Comparison of ENCODE assay signal across 10 mouse cellular contexts in genomic region chr4:66715821-66716760, GRCm38 (mm10).
DNase-seq lines count a peak whose midpoint lies in the region; ATAC-seq and TF ChIP-seq lines count a peak whose summit lies in the region.
"Had no signal": no experiment of that assay in that cellular context is flagged by ENCODE, and none has a peak within 500 bp of the region (broad histone marks: within the 10 kb centered on the region; RNA-seq: fewer than 3 reads in every experiment).

No protein-coding gene starts in this region.

- TF ChIP-seq EP300 in stomach, postnatal 0 days (optimal IDR thresholded peaks at IDR 0.05) = no peak

- H3K4me1 ChIP-seq in lung, embryonic 14.5 days (ENCODE audit: insufficient read depth) = no peaks in the 10 kb centered on the region
- no peaks in the 10 kb centered on the region for H3K4me1 ChIP-seq in embryonic facial prominence, embryonic 14.5 days (ENCODE audit: control insufficient read depth, insufficient read depth, low read length)
- H3K4me1 ChIP-seq in stomach, postnatal 0 days (replicated peaks; ENCODE audit: control insufficient read depth, insufficient read depth) = no peaks in the 10 kb centered on the region
- H3K4me1 ChIP-seq: heart, embryonic 10.5 days had no signal

- no peaks in the 10 kb centered on the region for H3K36me3 ChIP-seq in lung, embryonic 14.5 days (ENCODE audit: insufficient read depth)
- H3K36me3 ChIP-seq in embryonic facial prominence, embryonic 14.5 days (ENCODE audit: control insufficient read depth, insufficient read depth, low read length) = no peaks in the 10 kb centered on the region
- H3K36me3 ChIP-seq in stomach, postnatal 0 days (ENCODE audit: control insufficient read depth, insufficient read depth, low read length) = no peaks in the 10 kb centered on the region
- H3K36me3 ChIP-seq: heart, embryonic 10.5 days had no signal

- H3K4me2 ChIP-seq in lung, embryonic 14.5 days = no peak overlapping the region
- H3K4me2 ChIP-seq in embryonic facial prominence, embryonic 14.5 days (ENCODE audit: low read depth, low read length) = no peak overlapping the region
- no peak overlapping the region for H3K4me2 ChIP-seq in stomach, postnatal 0 days (replicated peaks; ENCODE audit: low read depth)

- H3K4me3 ChIP-seq in lung, embryonic 14.5 days (ENCODE audit: low read depth, low read length) = no peak overlapping the region
- H3K4me3 ChIP-seq in embryonic facial prominence, embryonic 14.5 days (ENCODE audit: low read depth, low read length) = no peak overlapping the region
- H3K4me3 ChIP-seq in layer of hippocampus, adult 2 months = no peak overlapping the region
- no peak overlapping the region for H3K4me3 ChIP-seq in stomach, postnatal 0 days (ENCODE audit: low read depth, low read length)
- H3K4me3 ChIP-seq: heart, embryonic 10.5 days had no signal

- no peaks in the 10 kb centered on the region for H3K27me3 ChIP-seq in lung, embryonic 14.5 days (ENCODE audit: insufficient read depth, low read length)
- no peaks in the 10 kb centered on the region for H3K27me3 ChIP-seq in embryonic facial prominence, embryonic 14.5 days (replicated peaks; ENCODE audit: control insufficient read depth, insufficient read depth, low read length)
- no peaks in the 10 kb centered on the region for H3K27me3 ChIP-seq in stomach, postnatal 0 days (ENCODE audit: control insufficient read depth, insufficient read depth, low read length)

- ATAC-seq in lung, embryonic 14.5 days (ENCODE audit: insufficient read depth) = peak; percentile 76
- peak; percentile 82 for ATAC-seq in embryonic facial prominence, embryonic 14.5 days (ENCODE audit: low read depth)
- no peak for ATAC-seq in stomach, postnatal 0 days (ENCODE audit: low FRiP score, low TSS enrichment)

- H3K9ac ChIP-seq in lung, embryonic 14.5 days = no peak overlapping the region
- no peak overlapping the region for H3K9ac ChIP-seq in embryonic facial prominence, embryonic 14.5 days (ENCODE audit: low read depth, low read length)
- H3K9ac ChIP-seq in stomach, postnatal 0 days (ENCODE audit: low read length) = no peak overlapping the region

- DNase-seq in lung, embryonic 14.5 days = peak; percentile 44
- no peak for DNase-seq in lung, adult 18-20 months
- DNase-seq in embryonic facial prominence, embryonic 14.5 days (ENCODE audit: low spot score) = peak; percentile 51
- DNase-seq in layer of hippocampus, adult 2 months (ENCODE audit: low spot score in 2 of 2) = peak; percentile 18 to 42
- DNase-seq in retina, embryonic 14.5 days (ENCODE audit: low spot score) = peak; percentile 15
- no peak for DNase-seq in left cerebral cortex, adult 18-20 months (ENCODE audit: low spot score in 2 of 2)
- DNase-seq in stomach, postnatal 0 days (ENCODE audit: low spot score) = no peak
- DNase-seq: kidney, adult 18-20 months; thymus, adult 18-20 months had no signal

- no peak overlapping the region for H3K27ac ChIP-seq in lung, embryonic 14.5 days (ENCODE audit: low read depth)
- H3K27ac ChIP-seq in embryonic facial prominence, embryonic 14.5 days (replicated peaks; ENCODE audit: low read depth, low read length) = no peak overlapping the region
- no peak overlapping the region for H3K27ac ChIP-seq in layer of hippocampus, adult 2 months
- H3K27ac ChIP-seq in stomach, postnatal 0 days (replicated peaks) = no peak overlapping the region
- H3K27ac ChIP-seq: heart, embryonic 10.5 days had no signal

- TF ChIP-seq CTCF in lung, embryonic 14.5 days (IDR thresholded peaks at IDR 0.05; ENCODE audit: low read depth) = no peak
- TF ChIP-seq CTCF in layer of hippocampus, adult 2 months (conservative IDR thresholded peaks at IDR 0.05) = peak; percentile 28
- no peak for TF ChIP-seq CTCF in stomach, postnatal 0 days (IDR thresholded peaks at IDR 0.05; ENCODE audit: low read depth)

- 62% methylated on average over 6 of the region's 6 CpGs for WGBS in lung, embryonic 14.5 days
- WGBS in embryonic facial prominence, embryonic 14.5 days = 69% methylated on average over 6 of the region's 6 CpGs
- 58% methylated on average over 6 of the region's 6 CpGs for WGBS in stomach, postnatal 0 days

- H3K9me3 ChIP-seq in lung, embryonic 14.5 days (ENCODE audit: low read depth, low read length) = no peaks in the 10 kb centered on the region; the same call in 1 of the 2 replicates
- H3K9me3 ChIP-seq in embryonic facial prominence, embryonic 14.5 days (ENCODE audit: control insufficient read depth, low read length) = no peaks in the 10 kb centered on the region
- no peaks in the 10 kb centered on the region for H3K9me3 ChIP-seq in stomach, postnatal 0 days (ENCODE audit: control insufficient read depth, low read length)
- H3K9me3 ChIP-seq: heart, embryonic 10.5 days had no signal

Comparison
In these comparisons a context has a peak if more than half of its experiments do, and no peak if none do; other contexts are left out.
1. DNase-seq: peak in lung, embryonic 14.5 days (single experiment), embryonic facial prominence, embryonic 14.5 days (single experiment), layer of hippocampus, adult 2 months (2 of 2) and retina, embryonic 14.5 days (single experiment); none in lung, adult 18-20 months (0 of 2), left cerebral cortex, adult 18-20 months (0 of 2) and stomach, postnatal 0 days (single experiment).